Mouse (Mus musculus) ES-Bruce4 (cell line): ENCODE measurements at regions not wholly inside any gene's neighbourhood (a gene's known extent, or its start where the extent isn't known, plus 50 kb on each side); places are given as distances from the start of the nearest gene placed in this dataset.

Experiments used
- CTCF ChIP-seq: IDR thresholded peaks from one replicate; pipeline ENCODE4 v1.8.1; 2011; ENCODE audit warnings: low read depth, low read length
- EP300 ChIP-seq: IDR thresholded peaks from 2 replicates; pipeline ENCODE4 v1.6.1; 2011; ENCODE audit warnings: low read depth, low read length; ENCODE audit not compliant: insufficient read depth

GRCm38 (mm10) chr8:89372761-89373160 lies 328.8 kb upstream of the Sall1 start:
- no peak for TF ChIP-seq CTCF
- no peak for TF ChIP-seq EP300
